Mouse (Mus musculus): ENCODE data around the gene Dnajc13. TPM values are rescaled to one million over a fixed set of nuclear protein-coding genes. Genes with fewer than 3 reads are reported as not detected.

Gene Dnajc13
- total and polyA plus RNA-seq, 3 experiments = 24.1 to 59.0 (median 31.1) TPM

DNA sequence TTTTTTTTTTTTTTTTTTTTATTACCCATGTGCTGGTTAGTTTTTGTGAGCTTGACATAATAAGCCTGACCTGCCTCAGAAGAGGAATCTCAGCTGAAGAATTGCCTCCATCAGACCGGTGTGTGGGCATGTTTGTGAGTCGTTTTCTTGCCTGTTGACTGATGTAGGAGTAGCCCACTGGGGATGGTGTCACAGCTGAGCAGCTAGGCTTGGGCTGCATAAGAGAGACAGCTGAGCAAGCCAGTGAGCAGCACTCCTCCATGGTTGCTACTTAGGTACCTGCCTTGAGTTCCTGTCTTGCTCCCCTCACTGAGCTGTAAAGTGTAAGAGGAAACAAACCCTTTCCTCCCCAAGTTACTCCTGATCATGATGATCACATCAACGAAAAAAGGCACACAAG, 7.2 kb upstream of the Dnajc13 start:
- no peak for TF ChIP-seq TAL1 (IDR thresholded peaks at IDR 0.05; ENCODE audit: low read length)
- no peak for TF ChIP-seq POLR2AphosphoS5 (IDR thresholded peaks at IDR 0.05; ENCODE audit: borderline replicate concordance, low read depth, low read length)
- TF ChIP-seq ETS1 (IDR thresholded peaks at IDR 0.05; ENCODE audit: low read depth, low read length) = no peak
- TF ChIP-seq CHD2 (IDR thresholded peaks at IDR 0.05; ENCODE audit: low read length) = no peak
- TF ChIP-seq USF1 (IDR thresholded peaks at IDR 0.05; ENCODE audit: low read depth, low read length) = no peak
- TF ChIP-seq ZC3H11A (IDR thresholded peaks at IDR 0.05; ENCODE audit: low read depth, low read length) = no peak
- TF ChIP-seq TBP (IDR thresholded peaks at IDR 0.05; ENCODE audit: low read depth, low read length) = no peak
- TF ChIP-seq MAFK (IDR thresholded peaks at IDR 0.05; ENCODE audit: borderline replicate concordance, low read depth, low read length) = no peak
- TF ChIP-seq CHD1 (IDR thresholded peaks at IDR 0.05; ENCODE audit: low read depth, low read length) = no peak
- TF ChIP-seq MXI1 (IDR thresholded peaks at IDR 0.05; ENCODE audit: low read depth, low read length) = no peak
- no peak for TF ChIP-seq HCFC1 (IDR thresholded peaks at IDR 0.05; ENCODE audit: low read depth, low read length)
- TF ChIP-seq GABPA (IDR thresholded peaks at IDR 0.05; ENCODE audit: low read depth, low read length) = no peak
- no peak for TF ChIP-seq NELFE (IDR thresholded peaks at IDR 0.05; ENCODE audit: low read depth, low read length)
- no peak for TF ChIP-seq NRF1 (IDR thresholded peaks at IDR 0.05; ENCODE audit: insufficient read depth, low read depth, low read length, poor library complexity, severe bottlenecking)
- TF ChIP-seq ZNF384 (IDR thresholded peaks at IDR 0.05; ENCODE audit: low read depth, low read length) = no peak
- TF ChIP-seq USF2 (IDR thresholded peaks at IDR 0.05; ENCODE audit: borderline replicate concordance in 1 of 2, insufficient read depth in 1 of 2, low read depth in 1 of 2, low read length in 2 of 2) = no peak
- TF ChIP-seq JUND (IDR thresholded peaks at IDR 0.05; ENCODE audit: low read depth, low read length) = no peak
- no peak for TF ChIP-seq KAT2A (conservative IDR thresholded peaks at IDR 0.05; ENCODE audit: low read depth, low read length)
- H3K27me3 ChIP-seq (ENCODE audit: control insufficient read depth in 1 of 2, insufficient read depth in 2 of 2, low read length in 2 of 2) = no peaks in the 10 kb centered on the region
- no peaks in the 10 kb centered on the region for H3K9me3 ChIP-seq (replicated peaks; ENCODE audit: insufficient read depth, low read length)
- peaks cover 0 to 11% of the 10 kb centered on the region in 2 experiments; a peak in 2 of 4 replicates for H3K36me3 ChIP-seq (ENCODE audit: control insufficient read depth in 1 of 2, insufficient read depth in 2 of 2, low read length in 2 of 2)
- no peak overlapping the region for H3K9ac ChIP-seq (ENCODE audit: control insufficient read depth, low read depth, low read length, poor library complexity, severe bottlenecking)
- no peak overlapping the region for H3K27ac ChIP-seq (ENCODE audit: control insufficient read depth, low read depth, low read length)
- DNase-seq (ENCODE audit: low read depth, low spot score) = no peak
- no peaks in the 10 kb centered on the region for H3K79me2 ChIP-seq (ENCODE audit: control insufficient read depth, insufficient read depth, low read length, poor library complexity)
- peaks cover 4 to 19% of the 10 kb centered on the region in 2 experiments for H3K4me1 ChIP-seq (ENCODE audit: control insufficient read depth in 1 of 2, insufficient read depth in 2 of 2, low read length in 2 of 2)
- H3K4me3 ChIP-seq (ENCODE audit: control insufficient read depth in 1 of 2, insufficient read depth in 1 of 2, low read depth in 2 of 2, low read length in 2 of 2) = no peak overlapping the region

DNA sequence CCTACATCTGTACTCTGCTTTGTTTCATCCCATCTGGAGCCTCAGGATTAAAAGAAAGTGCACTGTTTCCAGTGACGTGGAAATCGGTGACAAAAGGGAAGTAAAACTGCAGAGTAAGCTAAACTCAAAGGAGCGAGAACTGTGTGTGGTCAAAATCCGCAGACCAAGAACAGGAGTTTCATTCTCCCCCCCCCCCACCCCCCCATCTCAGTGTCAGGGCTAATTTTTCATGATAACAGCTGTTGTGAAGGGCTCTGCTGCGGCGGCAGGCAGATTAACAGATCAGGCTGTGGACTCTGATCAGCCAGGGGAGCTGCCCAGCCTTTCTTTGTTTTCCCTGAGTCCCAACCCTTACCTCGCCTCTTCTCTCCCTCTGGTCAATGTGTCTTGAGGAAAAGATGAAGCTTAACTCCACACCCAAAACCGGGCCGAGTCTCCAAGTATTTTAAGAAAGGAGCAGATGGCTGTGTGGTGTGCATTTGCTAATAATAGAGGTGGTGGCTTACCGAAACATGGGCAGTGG, 6.7 kb upstream of the Dnajc13 start:
- Histone ChIP-seq H3K9me3 (replicated peaks; ENCODE audit: insufficient read depth, low read length) (no peaks in the 10 kb centered on the region), H3K36me3 (ENCODE audit: control insufficient read depth in 1 of 2, insufficient read depth in 2 of 2, low read length in 2 of 2) (peaks cover 0 to 14% of the 10 kb centered on the region in 2 experiments; a peak in 2 of 4 replicates), H3K4me1 (ENCODE audit: control insufficient read depth in 1 of 2, insufficient read depth in 2 of 2, low read length in 2 of 2) (peaks cover 4 to 23% of the 10 kb centered on the region in 2 experiments), H3K4me3 (ENCODE audit: control insufficient read depth in 1 of 2, insufficient read depth in 1 of 2, low read depth in 2 of 2, low read length in 2 of 2) (peak overlapping the region in 1 of 2 experiments; percentile 28; a peak in 1 of 4 replicates), H3K27ac (ENCODE audit: control insufficient read depth, low read depth, low read length) (no peak overlapping the region), H3K27me3 (ENCODE audit: control insufficient read depth in 1 of 2, insufficient read depth in 2 of 2, low read length in 2 of 2) (no peaks in the 10 kb centered on the region), H3K79me2 (ENCODE audit: control insufficient read depth, insufficient read depth, low read length, poor library complexity) (no peaks in the 10 kb centered on the region), H3K9ac (ENCODE audit: control insufficient read depth, low read depth, low read length, poor library complexity, severe bottlenecking) (peak overlapping the region; percentile 38; the same call in 1 of the 2 replicates)
- TF ChIP-seq USF2 (IDR thresholded peaks at IDR 0.05; ENCODE audit: borderline replicate concordance in 1 of 2, insufficient read depth in 1 of 2, low read depth in 1 of 2, low read length in 2 of 2) (no peak), MAZ (IDR thresholded peaks at IDR 0.05; ENCODE audit: low read depth, low read length) (no peak), TCF12 (IDR thresholded peaks at IDR 0.05; ENCODE audit: low read depth, low read length) (peak; percentile 36), ELF1 (IDR thresholded peaks at IDR 0.05; ENCODE audit: low read depth, low read length) (no peak), SMC3 (IDR thresholded peaks at IDR 0.05; ENCODE audit: low read depth, low read length) (no peak), ETS1 (IDR thresholded peaks at IDR 0.05; ENCODE audit: low read depth, low read length) (peak; percentile 70), MAFK (IDR thresholded peaks at IDR 0.05; ENCODE audit: borderline replicate concordance, low read depth, low read length) (peak; percentile 94), EP300 (IDR thresholded peaks at IDR 0.05; ENCODE audit: low read depth in 1 of 2, low read length in 2 of 2) (no peak), JUND (IDR thresholded peaks at IDR 0.05; ENCODE audit: low read depth, low read length) (no peak), E2F4 (IDR thresholded peaks at IDR 0.05; ENCODE audit: borderline replicate concordance, low read depth, low read length) (no peak)
- peak; percentile 61 for DNase-seq (ENCODE audit: low read depth, low spot score)
